Mouse (Mus musculus) adrenal gland, adult (tissue): ENCODE measurements around the gene Zic3.
A peak's percentile ranks its signal among the peaks of the same experiment; 100 is the strongest.

Experiments
- DNase-seq, 2 experiments: peaks; one replicate each; pipeline ENCODE4 v3.0.0; 2022 to 2023; ENCODE audit warnings: low spot score in 1 of 2; ENCODE audit not compliant: inconsistent age in 2 of 2

Zic3 gene

GRCm38 (mm10) chrX:58039703-58040102 is 17.2 kb downstream of the Zic3 start:
- peak in 1 of 2 experiments; percentile 11 for DNase-seq

- no peak for DNase-seq
Measured at GRCm38 (mm10) chrX:58041865-58042264, 19.4 kb downstream of the Zic3 start.

DNA sequence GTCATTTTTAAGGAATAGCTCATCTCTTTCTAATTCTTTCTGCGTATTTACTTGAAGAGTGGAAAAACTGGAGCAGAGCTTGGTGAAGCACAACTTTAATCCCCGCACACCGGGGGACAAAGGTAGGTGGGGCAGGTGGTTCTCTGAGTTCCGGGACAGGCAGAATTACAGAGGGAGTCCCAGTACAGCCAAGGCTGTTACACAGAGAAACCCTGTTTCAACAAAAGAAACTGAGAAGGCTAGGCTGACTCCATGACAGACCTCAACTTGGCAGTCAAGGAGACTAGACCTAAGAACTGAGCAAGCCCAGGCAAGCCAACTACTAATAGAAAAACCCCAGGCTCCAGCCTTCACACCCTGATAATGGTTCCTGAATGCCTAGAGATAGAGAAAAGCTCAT is 20.0 kb downstream of the Zic3 start:
- no peak for DNase-seq
